Mouse (Mus musculus): Measurements from ENCODE around the gene Gsta1. TPM values are rescaled to one million over a fixed set of nuclear protein-coding genes. Genes with fewer than 3 reads are reported as not detected.

Gsta1 gene
- polyA plus RNA-seq (2017; shearing (Covaris generic)): not detected

GRCm38 (mm10) chr9:78230461-78230860 is at the start of gene Gsta1:
TSS of gene Gsta1 (plus strand) at chr9:78230656.

GRCm38 (mm10) chr9:78182474-78182873 is 48.0 kb upstream of the Gsta1 start, which contains the start of gene Gsta4:
TSS of gene Gsta4 (plus strand) at chr9:78182774.

DNA sequence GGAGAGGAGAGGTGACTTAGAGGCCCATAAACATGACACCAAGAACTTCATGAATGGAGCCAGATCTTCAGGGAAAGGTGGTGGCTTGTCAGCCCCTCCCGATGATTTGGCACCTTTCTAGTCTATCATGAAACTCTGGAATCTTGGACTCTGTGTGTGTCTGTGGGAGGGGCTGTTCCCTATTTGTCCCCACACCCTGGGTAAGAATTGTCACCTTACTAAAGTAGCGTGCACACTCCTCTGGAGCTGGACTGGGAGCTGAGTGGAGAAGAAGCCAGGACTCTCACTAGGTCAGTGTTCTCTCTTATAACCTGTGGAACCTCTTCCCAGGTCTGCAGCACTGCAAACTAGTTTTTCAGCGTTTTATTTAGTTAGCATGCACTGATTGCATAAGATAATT is 26.5 kb downstream of the Gsta1 start, which contains the start of gene Gm3776:
Gm3776 (plus strand) TSS at position 216 of the 400 bp plus-strand sequence.

DNA sequence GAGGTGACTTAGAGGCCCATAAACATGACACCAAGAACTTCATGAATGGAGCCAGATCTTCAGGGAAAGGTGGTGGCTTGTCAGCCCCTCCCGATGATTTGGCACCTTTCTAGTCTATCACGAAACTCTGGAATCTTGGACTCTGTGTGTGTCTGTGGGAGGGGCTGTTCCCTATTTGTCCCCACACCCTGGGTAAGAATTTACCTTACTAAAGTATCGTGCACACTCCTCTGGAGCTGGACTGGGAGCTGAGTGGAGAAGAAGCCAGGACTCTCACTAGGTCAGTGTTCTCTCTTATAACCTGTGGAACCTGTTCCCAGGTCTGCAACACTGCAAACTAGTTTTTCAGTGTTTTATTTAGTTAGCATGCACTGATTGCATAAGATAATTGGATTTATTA is 59.3 kb downstream of the Gsta1 start, which contains the start of gene Gm10639:
Gm10639 (plus strand) TSS at position 201 of the 400 bp plus-strand sequence.

Other genes with a start within 250 kb of the Gsta1 start
- not detected for gene Gcm1, start 178.7 kb upstream of the Gsta1 start, polyA plus RNA-seq (2017; shearing (Covaris generic))
- gene Fbxo9, start 121.6 kb upstream of the Gsta1 start, polyA plus RNA-seq (2017; shearing (Covaris generic)): 54.4 TPM
- gene Ick, start 121.5 kb upstream of the Gsta1 start, polyA plus RNA-seq (2017; shearing (Covaris generic)): 8.4 TPM
- gene Gsta4, start 47.9 kb upstream of the Gsta1 start, polyA plus RNA-seq (2017; shearing (Covaris generic)): 2.4 TPM
- gene Gm3776, start 26.5 kb downstream of the Gsta1 start, polyA plus RNA-seq (2017; shearing (Covaris generic)): not detected
- not detected for gene Gm10639, start 59.3 kb downstream of the Gsta1 start, polyA plus RNA-seq (2017; shearing (Covaris generic))
- gene Omt2a, start 84.1 kb downstream of the Gsta1 start, polyA plus RNA-seq (2017; shearing (Covaris generic)): not detected
- not detected for gene Omt2b, start 96.9 kb downstream of the Gsta1 start, polyA plus RNA-seq (2017; shearing (Covaris generic))
- gene Gsta2, start 125.1 kb downstream of the Gsta1 start, polyA plus RNA-seq (2017; shearing (Covaris generic)): not detected
- gene Dppa5a, start 137.5 kb downstream of the Gsta1 start, polyA plus RNA-seq (2017; shearing (Covaris generic)): not detected
- gene Ooep, start 148.1 kb downstream of the Gsta1 start, polyA plus RNA-seq (2017; shearing (Covaris generic)): not detected
- gene Ddx43, start 165.1 kb downstream of the Gsta1 start, polyA plus RNA-seq (2017; shearing (Covaris generic)): 6.7 TPM
- 2.5 TPM for gene Cgas, start 212.6 kb downstream of the Gsta1 start, polyA plus RNA-seq (2017; shearing (Covaris generic))
- gene Mto1, start 217.6 kb downstream of the Gsta1 start, polyA plus RNA-seq (2017; shearing (Covaris generic)): 17.3 TPM
- gene Gm17324, start 218.1 kb downstream of the Gsta1 start, polyA plus RNA-seq (2017; shearing (Covaris generic)): 1.2 TPM